Mouse (Mus musculus) heart, adult 2 months (tissue): ENCODE data around the gene Golph3. TPM values are rescaled to one million over a fixed set of nuclear protein-coding genes. Genes with fewer than 3 reads are reported as not detected.

ENCODE experiments used
- DNase-seq, 2 experiments: peaks; one replicate each; pipeline ENCODE4 v3.0.0; 2021
- H3K27ac ChIP-seq: fragments of 200-600 bp; 2 replicates; pipeline ENCODE4 v1.8.1; 2022
- H3K27me3 ChIP-seq: fragments of 200-500 bp; 2 replicates; pipeline ENCODE4 v1.6.1; 2012; ENCODE audit warnings: mild to moderate bottlenecking, low read length, inconsistent platforms, mixed read lengths; ENCODE audit not compliant: control insufficient read depth, insufficient read depth
- H3K36me3 ChIP-seq: fragments of 200-500 bp; 2 replicates; pipeline ENCODE4 v1.6.1; 2012; ENCODE audit warnings: low read length, inconsistent platforms; ENCODE audit not compliant: control insufficient read depth, insufficient read depth
- H3K4me1 ChIP-seq: fragments of 200-500 bp; 2 replicates; pipeline ENCODE4 v1.6.1; 2011; ENCODE audit warnings: low read length; ENCODE audit not compliant: control insufficient read depth, insufficient read depth
- H3K4me3 ChIP-seq: fragments of 200-600 bp; 2 replicates; pipeline ENCODE4 v1.8.1; 2022
- H3K79me2 ChIP-seq: fragments of 200-500 bp; replicated peaks from 2 replicates; pipeline ENCODE4 v1.6.1; 2012; ENCODE audit warnings: mild to moderate bottlenecking, inconsistent platforms, low read length, moderate library complexity, mixed read lengths; ENCODE audit not compliant: control insufficient read depth, insufficient read depth
- H3K9ac ChIP-seq: fragments of 200-500 bp; 2 replicates; pipeline ENCODE4 v1.6.1; 2012; ENCODE audit warnings: low read depth, mild to moderate bottlenecking, control low read depth, inconsistent platforms, low read length, mixed read lengths
- CTCF ChIP-seq: fragments of 200-600 bp; IDR thresholded peaks from 2 replicates; pipeline ENCODE4 v1.8.1; 2022; ENCODE audit warnings: antibody characterized with exemption, mild to moderate bottlenecking, moderate library complexity
- EP300 ChIP-seq: fragments of 200-500 bp; IDR thresholded peaks from 2 replicates; pipeline ENCODE4 v1.6.1; 2011; ENCODE audit warnings: low read depth, low read length, control low read depth; ENCODE audit not compliant: insufficient read depth
- POLR2A ChIP-seq: fragments of 200-500 bp; IDR thresholded peaks from 2 replicates; pipeline ENCODE4 v1.6.1; 2011; ENCODE audit warnings: mild to moderate bottlenecking, low read depth, low read length, control low read depth; ENCODE audit not compliant: insufficient read depth
- WGBS: fragments of 180-500 bp; shearing (Covaris S2); methylation state at CpG from one replicate; pipeline ENCODE4 v1.1.7; 2018; 5-methylcytosine and 5-hydroxymethylcytosine counted together
- intact Hi-C: fragments of 180-260 bp; cut with DNase I; formaldehyde crosslinking; loops from one replicate; pipeline ENCODE4 v1.15.1; 2025
- polyA plus RNA-seq: library from polyadenylated mRNA; depleted of rRNA; stranded (reverse); fragments of >200 nt; gene quantifications from 2 replicates; pipeline ENCODE4 v1.2.3, GENCODE M21; 2012
- total RNA-seq, 2 experiments: library from RNA; stranded (reverse); gene quantifications; 2 replicates each; pipeline ENCODE4 v1.2.3; 2021

Golph3 gene
- total and polyA plus RNA-seq, 3 experiments: 48.5 to 88.3 (median 84.4) TPM

DNA sequence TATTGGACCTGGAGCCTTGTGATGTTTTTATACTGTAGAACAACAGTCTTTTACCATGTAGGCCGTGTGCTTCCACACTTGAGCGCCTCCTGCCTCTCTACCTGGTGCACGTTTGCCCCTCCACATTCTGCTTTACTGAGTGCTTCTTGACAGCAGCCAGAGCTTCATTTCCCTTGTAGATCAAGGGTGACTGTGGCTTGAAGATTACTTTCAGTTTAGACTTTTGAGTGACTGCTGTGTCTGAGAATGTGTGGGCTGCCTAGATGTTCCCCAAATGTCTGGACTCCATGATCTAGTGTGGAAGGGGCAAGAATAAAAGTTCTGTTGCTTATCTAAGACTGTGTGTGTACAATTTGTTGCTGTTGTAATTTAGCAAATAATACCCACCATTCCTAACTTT, 27.7 kb downstream of the Golph3 start:
- Histone ChIP-seq H3K79me2 (no peaks in the 10 kb centered on the region; the same call in none of the 2 replicates), H3K4me3 (no peak overlapping the region), H3K4me1 (peaks cover 3% of the 10 kb centered on the region), H3K9ac (no peak overlapping the region), H3K36me3 (peaks cover 17% of the 10 kb centered on the region), H3K27me3 (no peaks in the 10 kb centered on the region), H3K27ac (no peak overlapping the region)
- intact Hi-C loops: no loop called here
- TF ChIP-seq EP300 (no peak), CTCF (no peak), POLR2A (no peak)
- no peak for DNase-seq
- 84% methylated on average over 3 of the region's 3 CpGs for WGBS

DNA sequence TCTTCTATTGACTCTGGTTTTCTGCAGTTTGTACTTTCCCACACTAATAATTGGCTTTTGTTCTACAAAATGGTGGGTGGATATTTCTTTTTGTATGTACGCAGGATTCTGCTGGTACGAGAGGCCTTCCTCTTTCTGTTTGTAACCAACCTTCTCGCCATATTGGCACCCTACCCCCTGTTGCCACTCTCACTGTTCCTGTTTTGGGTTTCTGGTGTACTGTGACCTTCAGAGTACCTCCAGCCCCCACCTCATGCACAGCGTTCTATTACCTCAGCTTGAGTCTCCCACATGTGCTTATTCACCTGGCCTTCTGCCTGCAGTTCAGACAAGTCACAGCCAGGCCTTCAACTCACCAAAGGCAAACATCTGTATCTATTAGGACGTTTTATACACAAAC, 28.6 kb downstream of the Golph3 start:
- Histone ChIP-seq H3K27me3 (no peaks in the 10 kb centered on the region), H3K36me3 (peaks cover 17% of the 10 kb centered on the region), H3K27ac (no peak overlapping the region), H3K4me3 (no peak overlapping the region), H3K79me2 (no peaks in the 10 kb centered on the region; the same call in 1 of the 2 replicates), H3K9ac (no peak overlapping the region), H3K4me1 (peaks cover 5% of the 10 kb centered on the region)
- 82% methylated on average over 5 of the region's 5 CpGs for WGBS
- intact Hi-C loops: no loop called here
- TF ChIP-seq CTCF (no peak), POLR2A (no peak), EP300 (no peak)
- DNase-seq: no peak

DNA sequence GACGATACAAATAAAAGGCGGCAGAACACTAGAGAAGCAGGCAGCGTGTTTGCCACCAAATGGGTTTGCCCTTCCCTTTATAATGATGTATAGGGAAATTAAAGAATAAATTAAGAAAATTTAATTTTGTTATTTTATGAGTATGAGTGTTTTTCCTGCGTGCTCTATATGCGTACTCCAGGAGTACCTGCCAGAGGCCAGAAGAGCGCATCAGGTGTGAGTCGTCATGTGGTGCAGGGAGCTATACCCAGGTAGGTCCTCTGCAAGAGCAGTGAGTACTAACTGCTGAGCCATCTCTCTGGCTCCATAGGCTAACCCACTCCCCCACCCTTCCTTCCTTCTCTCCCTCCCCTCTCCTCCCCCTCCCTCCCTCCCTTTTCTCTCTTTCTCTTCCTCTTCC, 30.2 kb downstream of the Golph3 start:
- Histone ChIP-seq H3K79me2 (no peaks in the 10 kb centered on the region; the same call in 1 of the 2 replicates), H3K27ac (no peak overlapping the region), H3K9ac (no peak overlapping the region), H3K4me1 (peaks cover 5% of the 10 kb centered on the region), H3K4me3 (no peak overlapping the region), H3K27me3 (no peaks in the 10 kb centered on the region), H3K36me3 (peaks cover 18% of the 10 kb centered on the region)
- TF ChIP-seq EP300 (no peak), POLR2A (no peak), CTCF (no peak)
- DNase-seq: no peak
- intact Hi-C loops: no loop called here
- 98% methylated on average over 7 of the region's 7 CpGs for WGBS

DNA sequence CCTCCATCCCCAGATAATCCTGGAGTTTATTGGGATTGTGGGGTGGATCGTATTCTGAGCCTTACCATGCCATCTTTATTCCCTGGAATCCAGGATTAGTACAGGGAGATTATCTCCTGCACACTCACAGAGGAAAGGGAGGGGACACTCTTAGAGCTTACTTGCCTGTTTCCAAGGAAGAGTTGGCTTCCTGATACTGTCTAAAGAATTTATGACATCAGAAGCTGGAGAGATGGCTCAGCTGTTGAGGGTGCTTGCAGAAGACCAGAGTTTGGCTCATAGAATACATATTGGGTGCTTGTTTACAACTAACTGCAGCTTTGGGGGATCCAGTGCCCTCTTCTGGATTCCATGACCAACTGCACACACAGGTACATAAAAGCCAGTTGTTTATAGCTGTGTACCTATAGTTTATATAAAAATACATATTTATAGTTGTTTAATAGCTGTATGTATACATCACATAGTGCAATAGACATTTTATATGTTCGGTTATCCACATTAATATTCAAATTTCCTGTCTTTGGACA, 33.1 kb downstream of the Golph3 start:
- H3K9ac ChIP-seq: no peak overlapping the region
- H3K79me2 ChIP-seq: no peaks in the 10 kb centered on the region
- TF ChIP-seq POLR2A (no peak), CTCF (peak; percentile 51)
- H3K27ac ChIP-seq: no peak overlapping the region
- intact Hi-C loops: no loop called here
- H3K4me3 ChIP-seq: no peak overlapping the region
- no peaks in the 10 kb centered on the region for H3K27me3 ChIP-seq
- no peak for DNase-seq
- 69% methylated on average over 2 of the region's 2 CpGs for WGBS
- H3K36me3 ChIP-seq: peaks cover 17% of the 10 kb centered on the region
- peaks cover 5% of the 10 kb centered on the region for H3K4me1 ChIP-seq

DNA sequence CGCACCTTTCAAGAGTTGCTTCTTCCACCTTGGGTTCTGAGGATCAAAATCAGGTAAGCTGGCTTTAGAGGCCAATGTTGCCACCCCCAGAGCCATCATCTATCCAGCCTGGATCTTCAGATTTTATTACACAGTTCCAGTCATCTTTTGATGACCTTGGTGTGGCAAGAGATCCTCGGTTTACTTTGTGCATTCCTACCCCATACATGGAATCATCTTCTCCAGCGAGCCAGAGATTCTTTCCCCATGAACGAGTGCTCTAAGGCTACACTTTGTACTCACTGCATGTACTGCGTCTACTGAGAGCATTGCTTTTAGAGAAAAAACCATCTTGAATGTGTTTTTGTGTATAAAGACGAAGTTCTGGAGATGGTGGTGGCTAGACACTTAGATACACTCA, 34.0 kb downstream of the Golph3 start:
- no peak overlapping the region for H3K9ac ChIP-seq
- H3K4me3 ChIP-seq: no peak overlapping the region
- H3K27ac ChIP-seq: no peak overlapping the region
- peaks cover 16% of the 10 kb centered on the region for H3K36me3 ChIP-seq
- TF ChIP-seq EP300 (no peak), CTCF (no peak), POLR2A (no peak)
- peaks cover 5% of the 10 kb centered on the region for H3K4me1 ChIP-seq
- no peaks in the 10 kb centered on the region for H3K79me2 ChIP-seq
- WGBS: 90% methylated on average over 6 of the region's 6 CpGs
- intact Hi-C loops: loop anchor here (5.0 kb wide), 1 partner anchor 83 kb away; no protein-coding TSS in a partner anchor
- H3K27me3 ChIP-seq: no peaks in the 10 kb centered on the region
- no peak for DNase-seq

DNA sequence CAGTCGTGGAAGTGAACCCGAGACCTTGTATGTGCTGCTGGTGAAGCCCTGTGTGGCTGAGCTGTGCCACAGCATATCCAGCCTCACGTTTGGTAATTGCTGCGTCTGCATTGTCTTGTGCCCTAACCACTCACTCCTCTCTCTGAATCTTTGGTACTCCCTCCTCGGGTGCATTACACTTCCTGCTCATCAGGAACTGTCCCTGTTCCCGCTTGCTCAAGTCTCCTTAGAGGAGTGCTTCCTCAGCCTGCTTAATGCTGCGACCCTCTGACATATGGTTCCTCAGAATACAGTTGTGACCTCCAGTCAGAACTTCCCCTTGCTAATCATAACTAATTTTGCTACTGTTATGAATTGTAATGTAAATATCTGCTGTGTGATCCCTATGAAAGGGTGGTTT, 34.7 kb downstream of the Golph3 start:
- Histone ChIP-seq H3K4me3 (no peak overlapping the region), H3K27ac (no peak overlapping the region), H3K27me3 (no peaks in the 10 kb centered on the region), H3K9ac (no peak overlapping the region), H3K4me1 (peaks cover 5% of the 10 kb centered on the region), H3K36me3 (peaks cover 14% of the 10 kb centered on the region), H3K79me2 (no peaks in the 10 kb centered on the region)
- WGBS: 66% methylated on average over 7 of the region's 7 CpGs
- TF ChIP-seq CTCF (no peak), EP300 (no peak), POLR2A (no peak)
- DNase-seq: no peak
- intact Hi-C loops: loop anchor here (5.0 kb wide), 1 partner anchor 84 kb away; no protein-coding TSS in a partner anchor
